Mouse (Mus musculus): ENCODE measurements at regions not wholly inside any gene's neighbourhood (a gene's known extent, or its start where the extent isn't known, plus 50 kb on each side); places are given as distances from the start of the nearest gene placed in this dataset.

DNA sequence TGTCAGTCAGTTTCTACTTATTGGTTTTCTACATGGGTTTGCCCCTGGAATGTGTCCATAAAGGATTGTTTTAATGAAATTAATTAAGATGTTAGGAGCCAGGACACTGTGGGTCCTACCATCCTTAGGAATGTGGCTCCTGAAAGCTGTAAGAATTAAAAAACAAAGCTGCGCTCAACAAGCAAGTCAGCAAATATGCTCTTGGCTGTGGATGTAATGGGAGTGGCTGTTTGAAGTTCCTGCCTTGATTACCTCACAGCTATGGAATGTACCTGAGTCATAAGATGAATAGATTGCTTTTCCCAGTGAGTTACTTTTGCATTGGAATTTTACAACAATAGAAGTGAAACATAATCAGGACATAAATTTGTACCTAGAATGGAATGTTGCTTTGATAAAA lies 137.6 kb upstream of the Brinp3 start:
- TF ChIP-seq CTCF (IDR thresholded peaks at IDR 0.05; ENCODE audit: borderline replicate concordance, insufficient read depth, low read depth, low read length) (no peak), POLR2A (IDR thresholded peaks at IDR 0.05; ENCODE audit: borderline replicate concordance, insufficient read depth, low read length) (no peak)

Measured in cerebellum, adult 2 months (tissue).